Mouse (Mus musculus) embryonic stem cell, embryonic (primary cell): ENCODE measurements around the gene Dcun1d1.

Experiments used
- CTCF ChIA-PET, 4 experiments: fragments of 300-600 bp in 2 of 4; fragments of 350-600 bp in 2 of 4; sonication (Branson Sonifier 250); formaldehyde crosslinking; loops; one replicate each; lab custom pipeline; 2022; ENCODE audit warnings: inconsistent platforms in 2 of 4; lab: Charles Lee
- POLR2A ChIA-PET, 4 experiments: fragments of 300-600 bp in 2 of 4; fragments of 350-600 bp in 2 of 4; sonication (Branson Sonifier 250); formaldehyde crosslinking; loops; one replicate each; lab custom pipeline; 2022; ENCODE audit warnings: antibody characterized with exemption in 4 of 4, inconsistent platforms in 1 of 4; lab: Charles Lee

Gene Dcun1d1

GRCm38 (mm10) chr3:35940520-35941135 is 3.4 kb upstream of the Dcun1d1 start:
- ChIA-PET CTCF (interaction anchor here in 1 of 4 experiments (1.2 kb wide), 1 partner anchor 30 kb away, joined by 3 read pairs; no protein-coding TSS in a partner anchor), POLR2A (interaction anchor here (0.5 to 6.0 kb wide), 24 partner anchors 9 to 916 kb away, joined by 3 to 50 read pairs (median 3); partner anchors contain the start of genes Acad9 (in 1 of the 4) and D3Ertd254e (in 1 of the 4))

GRCm38 (mm10) chr3:35940047-35940446 is 2.8 kb upstream of the Dcun1d1 start:
- ChIA-PET CTCF (interaction anchor here in 2 of 4 experiments (0.5 to 1.2 kb wide), 3 partner anchors 30 to 1160 kb away, joined by 3 to 12 read pairs (median 3); no protein-coding TSS in a partner anchor), POLR2A (interaction anchor here (0.5 to 6.0 kb wide), 24 partner anchors 9 to 1287 kb away, joined by 3 to 50 read pairs (median 4); partner anchors contain the start of genes Acad9 (in 1 of the 4) and D3Ertd254e (in 1 of the 4))

- POLR2A ChIA-PET = interaction anchor here in 3 of 4 experiments (0.6 to 3.9 kb wide), 34 partner anchors 9 to 1239 kb away, joined by 3 to 36 read pairs (median 4); partner anchors contain the start of genes Mccc1 (in 2 of the 3), 1810062G17Rik (in 1 of the 3), Acad9 (in 1 of the 3) and Anxa5 (in 1 of the 3)
- CTCF ChIA-PET = interaction anchor here in 3 of 4 experiments (0.6 to 0.8 kb wide), 4 partner anchors 42 to 1131 kb away, joined by 3 to 6 read pairs (median 3); no protein-coding TSS in a partner anchor
Observed at GRCm38 (mm10) chr3:35933405-35933777, 3.9 kb downstream of the Dcun1d1 start.

- CTCF ChIA-PET = interaction anchor here in 3 of 4 experiments (0.6 to 0.8 kb wide), 6 partner anchors 30 to 1130 kb away, joined by 3 to 6 read pairs (median 3); no protein-coding TSS in a partner anchor
Observed at GRCm38 (mm10) chr3:35932735-35933404, 4.4 kb downstream of the Dcun1d1 start.

GRCm38 (mm10) chr3:35931896-35932727 is 5.1 kb downstream of the Dcun1d1 start:
- CTCF ChIA-PET = interaction anchor here in 1 of 4 experiments (0.6 kb wide), 1 partner anchor 29 kb away, joined by 3 read pairs; no protein-coding TSS in a partner anchor
- POLR2A ChIA-PET = interaction anchor here in 2 of 4 experiments (0.6 to 3.9 kb wide), 32 partner anchors 8 to 544 kb away, joined by 3 to 36 read pairs (median 4); partner anchors contain the start of genes Mccc1 (in 2 of the 2), 1810062G17Rik (in 1 of the 2), Acad9 (in 1 of the 2) and Anxa5 (in 1 of the 2)

More at GRCm38 (mm10) chr3:35932735-35933404, 4.4 kb downstream of the Dcun1d1 start:
- POLR2A ChIA-PET = interaction anchor here in 3 of 4 experiments (0.6 to 3.9 kb wide), 39 partner anchors 9 to 1238 kb away, joined by 3 to 36 read pairs (median 4); partner anchors contain the start of genes Mccc1 (in 2 of the 3), 1810062G17Rik (in 1 of the 3), Acad9 (in 1 of the 3) and Anxa5 (in 1 of the 3)

- POLR2A ChIA-PET = interaction anchor here in 3 of 4 experiments (0.6 to 3.9 kb wide), 17 partner anchors 8 to 541 kb away, joined by 3 to 20 read pairs (median 4); partner anchors contain the start of gene Acad9 (in 1 of the 3)
Observed at GRCm38 (mm10) chr3:35931359-35931758, 5.9 kb downstream of the Dcun1d1 start.

GRCm38 (mm10) chr3:35929831-35930230 is 7.4 kb downstream of the Dcun1d1 start:
- ChIA-PET CTCF (no interaction called here), POLR2A (interaction anchor here in 2 of 4 experiments (0.6 to 2.5 kb wide), 7 partner anchors 9 to 239 kb away, joined by 3 to 12 read pairs (median 4); partner anchors contain the start of gene Mccc1 (in 1 of the 2))

More at GRCm38 (mm10) chr3:35931359-35931758, 5.9 kb downstream of the Dcun1d1 start:
- CTCF ChIA-PET = no interaction called here

- ChIA-PET CTCF (no interaction called here), POLR2A (interaction anchor here (0.6 to 2.5 kb wide), 10 partner anchors 9 to 565 kb away, joined by 3 to 12 read pairs (median 4); partner anchors contain the start of gene Mccc1 (in 1 of the 4))
Observed at GRCm38 (mm10) chr3:35929406-35929805, 7.8 kb downstream of the Dcun1d1 start.

- ChIA-PET CTCF (interaction anchor here in 1 of 4 experiments (0.6 to 0.7 kb wide), 2 partner anchors 17 to 136 kb away, joined by 5 to 14 read pairs; no protein-coding TSS in a partner anchor), POLR2A (interaction anchor here in 2 of 4 experiments (0.6 to 1.6 kb wide), 6 partner anchors 9 to 90 kb away, joined by 3 to 6 read pairs (median 4); no protein-coding TSS in a partner anchor)
Observed at GRCm38 (mm10) chr3:35925852-35926251, 11.4 kb downstream of the Dcun1d1 start.

GRCm38 (mm10) chr3:35924007-35924406 is 13.2 kb downstream of the Dcun1d1 start:
- CTCF ChIA-PET = no interaction called here
- POLR2A ChIA-PET = interaction anchor here in 2 of 4 experiments (0.6 to 2.2 kb wide), 7 partner anchors 9 to 41 kb away, joined by 3 to 20 read pairs (median 3); no protein-coding TSS in a partner anchor

GRCm38 (mm10) chr3:35923495-35923894 is 13.8 kb downstream of the Dcun1d1 start:
- CTCF ChIA-PET = no interaction called here
- POLR2A ChIA-PET = interaction anchor here in 2 of 4 experiments (0.8 to 2.2 kb wide), 7 partner anchors 9 to 42 kb away, joined by 3 to 20 read pairs (median 4); no protein-coding TSS in a partner anchor

- ChIA-PET POLR2A (interaction anchor here in 2 of 4 experiments (0.9 to 2.4 kb wide), 6 partner anchors 9 to 35 kb away, joined by 3 to 20 read pairs (median 7); no protein-coding TSS in a partner anchor), CTCF (interaction anchor here in 1 of 4 experiments (1.3 kb wide), 1 partner anchor 168 kb away, joined by 3 read pairs; the partner anchor contains the start of gene Atp11b)
Observed at GRCm38 (mm10) chr3:35922522-35922921, 14.7 kb downstream of the Dcun1d1 start.

GRCm38 (mm10) chr3:35918229-35918628 is 19.0 kb downstream of the Dcun1d1 start:
- POLR2A ChIA-PET = interaction anchor here in 2 of 4 experiments (0.7 to 1.9 kb wide), 5 partner anchors 8 to 32 kb away, joined by 3 to 5 read pairs (median 4); no protein-coding TSS in a partner anchor
- CTCF ChIA-PET = no interaction called here

- CTCF ChIA-PET = interaction anchor here in 2 of 4 experiments (0.6 to 1.1 kb wide), 2 partner anchors 17 to 143 kb away, joined by 10 to 14 read pairs; no protein-coding TSS in a partner anchor
- POLR2A ChIA-PET = interaction anchor here in 2 of 4 experiments (0.6 to 3.7 kb wide), 23 partner anchors 8 to 364 kb away, joined by 3 to 18 read pairs (median 3); partner anchors contain the start of gene Mccc1 (in 2 of the 2)
Observed at GRCm38 (mm10) chr3:35908982-35909680, 28.1 kb downstream of the Dcun1d1 start.

GRCm38 (mm10) chr3:35900555-35901204 is 36.6 kb downstream of the Dcun1d1 start:
- ChIA-PET CTCF (no interaction called here), POLR2A (interaction anchor here in 1 of 4 experiments (1.6 kb wide), 1 partner anchor 86 kb away, joined by 3 read pairs; no protein-coding TSS in a partner anchor)
